Mouse (Mus musculus): Measurements from ENCODE around the gene Tnpo1. TPM values are rescaled to one million over a fixed set of nuclear protein-coding genes. Genes with fewer than 3 reads are reported as not detected.

Gene Tnpo1
- polyA plus RNA-seq, 1 experiment from 2014 or later: 20.7 TPM

- H3K4me3 ChIP-seq (ENCODE audit: low read depth, low read length): no peak overlapping the region
- H3K36me3 ChIP-seq (ENCODE audit: control insufficient read depth, insufficient read depth, low read length): peaks cover 20% of the 10 kb centered on the region
- TF ChIP-seq EP300 (optimal IDR thresholded peaks at IDR 0.05) (no peak), CTCF (IDR thresholded peaks at IDR 0.05; ENCODE audit: low read depth) (no peak)
- whole genome bisulfite sequencing: 30% methylated on average over 1 of the region's 1 CpGs
- H3K27ac ChIP-seq (replicated peaks): no peak overlapping the region
- H3K4me1 ChIP-seq (replicated peaks; ENCODE audit: control insufficient read depth, insufficient read depth): no peaks in the 10 kb centered on the region
- H3K4me2 ChIP-seq (replicated peaks; ENCODE audit: low read depth): no peak overlapping the region
- ATAC-seq (ENCODE audit: low FRiP score, low TSS enrichment) (peak; percentile 86), DNase-seq (ENCODE audit: low spot score) (no peak)
- H3K27me3 ChIP-seq (ENCODE audit: control insufficient read depth, insufficient read depth, low read length): no peaks in the 10 kb centered on the region
- no peak overlapping the region for H3K9ac ChIP-seq (ENCODE audit: low read length)
- no peaks in the 10 kb centered on the region for H3K9me3 ChIP-seq (ENCODE audit: control insufficient read depth, low read length)
Measured at GRCm38 (mm10) chr13:98871263-98871662, 54.9 kb downstream of the Tnpo1 start.

- peaks cover 28% of the 10 kb centered on the region for H3K36me3 ChIP-seq (ENCODE audit: control insufficient read depth, insufficient read depth, low read length)
- H3K27ac ChIP-seq (replicated peaks): no peak overlapping the region
Measured at GRCm38 (mm10) chr13:98868236-98868923, 57.8 kb downstream of the Tnpo1 start.

GRCm38 (mm10) chr13:98867810-98868209, 58.4 kb downstream of the Tnpo1 start:
- Histone ChIP-seq H3K4me2 (replicated peaks; ENCODE audit: low read depth) (no peak overlapping the region), H3K4me3 (ENCODE audit: low read depth, low read length) (no peak overlapping the region), H3K36me3 (ENCODE audit: control insufficient read depth, insufficient read depth, low read length) (peaks cover 34% of the 10 kb centered on the region), H3K4me1 (replicated peaks; ENCODE audit: control insufficient read depth, insufficient read depth) (no peaks in the 10 kb centered on the region), H3K27me3 (ENCODE audit: control insufficient read depth, insufficient read depth, low read length) (no peaks in the 10 kb centered on the region), H3K27ac (replicated peaks) (no peak overlapping the region), H3K9ac (ENCODE audit: low read length) (no peak overlapping the region), H3K9me3 (ENCODE audit: control insufficient read depth, low read length) (no peaks in the 10 kb centered on the region)
- WGBS: 47% methylated on average over 2 of the region's 2 CpGs
- TF ChIP-seq CTCF (IDR thresholded peaks at IDR 0.05; ENCODE audit: low read depth): peak; percentile 89
- TF ChIP-seq EP300 (optimal IDR thresholded peaks at IDR 0.05): no peak
- DNase-seq (ENCODE audit: low spot score) (peak; percentile 73), ATAC-seq (ENCODE audit: low FRiP score, low TSS enrichment) (peak; percentile 71)

More at GRCm38 (mm10) chr13:98868236-98868923, 57.8 kb downstream of the Tnpo1 start:
- Histone ChIP-seq H3K9me3 (ENCODE audit: control insufficient read depth, low read length) (no peaks in the 10 kb centered on the region), H3K27me3 (ENCODE audit: control insufficient read depth, insufficient read depth, low read length) (no peaks in the 10 kb centered on the region), H3K4me3 (ENCODE audit: low read depth, low read length) (no peak overlapping the region), H3K4me1 (replicated peaks; ENCODE audit: control insufficient read depth, insufficient read depth) (no peaks in the 10 kb centered on the region), H3K4me2 (replicated peaks; ENCODE audit: low read depth) (no peak overlapping the region), H3K9ac (ENCODE audit: low read length) (no peak overlapping the region)
- TF ChIP-seq CTCF (IDR thresholded peaks at IDR 0.05; ENCODE audit: low read depth) (no peak), EP300 (optimal IDR thresholded peaks at IDR 0.05) (no peak)
- DNase-seq (ENCODE audit: low spot score): no peak
- no peak; the same call in 1 of the 2 replicates for ATAC-seq (ENCODE audit: low FRiP score, low TSS enrichment)
- WGBS: 74% methylated on average over 9 of the region's 9 CpGs

- WGBS: 80% methylated on average over 8 of the region's 8 CpGs
- H3K36me3 ChIP-seq (ENCODE audit: control insufficient read depth, insufficient read depth, low read length): peaks cover 25% of the 10 kb centered on the region
Measured at GRCm38 (mm10) chr13:98855291-98855690, 70.9 kb downstream of the Tnpo1 start.

GRCm38 (mm10) chr13:98845794-98846193, 80.4 kb downstream of the Tnpo1 start:
- ATAC-seq (ENCODE audit: low FRiP score, low TSS enrichment) (no peak), DNase-seq (ENCODE audit: low spot score) (no peak)
- 63% methylated on average over 1 of the region's 1 CpGs for WGBS
- Histone ChIP-seq H3K9ac (ENCODE audit: low read length) (no peak overlapping the region), H3K36me3 (ENCODE audit: control insufficient read depth, insufficient read depth, low read length) (no peaks in the 10 kb centered on the region; the same call in 1 of the 2 replicates), H3K4me2 (replicated peaks; ENCODE audit: low read depth) (no peak overlapping the region), H3K4me3 (ENCODE audit: low read depth, low read length) (no peak overlapping the region), H3K27me3 (ENCODE audit: control insufficient read depth, insufficient read depth, low read length) (no peaks in the 10 kb centered on the region), H3K27ac (replicated peaks) (no peak overlapping the region), H3K9me3 (ENCODE audit: control insufficient read depth, low read length) (no peaks in the 10 kb centered on the region), H3K4me1 (replicated peaks; ENCODE audit: control insufficient read depth, insufficient read depth) (no peaks in the 10 kb centered on the region)
- TF ChIP-seq EP300 (optimal IDR thresholded peaks at IDR 0.05): no peak
- no peak for TF ChIP-seq CTCF (IDR thresholded peaks at IDR 0.05; ENCODE audit: low read depth)

More at GRCm38 (mm10) chr13:98855291-98855690, 70.9 kb downstream of the Tnpo1 start:
- ATAC-seq (ENCODE audit: low FRiP score, low TSS enrichment) (no peak), DNase-seq (ENCODE audit: low spot score) (no peak)
- Histone ChIP-seq H3K9me3 (ENCODE audit: control insufficient read depth, low read length) (no peaks in the 10 kb centered on the region), H3K27me3 (ENCODE audit: control insufficient read depth, insufficient read depth, low read length) (no peaks in the 10 kb centered on the region), H3K4me3 (ENCODE audit: low read depth, low read length) (no peak overlapping the region), H3K9ac (ENCODE audit: low read length) (no peak overlapping the region), H3K27ac (replicated peaks) (no peak overlapping the region), H3K4me2 (replicated peaks; ENCODE audit: low read depth) (no peak overlapping the region), H3K4me1 (replicated peaks; ENCODE audit: control insufficient read depth, insufficient read depth) (no peaks in the 10 kb centered on the region)
- TF ChIP-seq EP300 (optimal IDR thresholded peaks at IDR 0.05) (no peak), CTCF (IDR thresholded peaks at IDR 0.05; ENCODE audit: low read depth) (no peak)

- 94% methylated on average over 6 of the region's 6 CpGs for WGBS
- Histone ChIP-seq H3K4me1 (replicated peaks; ENCODE audit: control insufficient read depth, insufficient read depth) (no peaks in the 10 kb centered on the region), H3K9ac (ENCODE audit: low read length) (no peak overlapping the region), H3K27ac (replicated peaks) (no peak overlapping the region), H3K4me3 (ENCODE audit: low read depth, low read length) (no peak overlapping the region), H3K9me3 (ENCODE audit: control insufficient read depth, low read length) (no peaks in the 10 kb centered on the region), H3K36me3 (ENCODE audit: control insufficient read depth, insufficient read depth, low read length) (peaks cover 3% of the 10 kb centered on the region; the same call in 1 of the 2 replicates), H3K27me3 (ENCODE audit: control insufficient read depth, insufficient read depth, low read length) (no peaks in the 10 kb centered on the region), H3K4me2 (replicated peaks; ENCODE audit: low read depth) (no peak overlapping the region)
- TF ChIP-seq EP300 (optimal IDR thresholded peaks at IDR 0.05) (no peak), CTCF (IDR thresholded peaks at IDR 0.05; ENCODE audit: low read depth) (peak; percentile 61)
- DNase-seq (ENCODE audit: low spot score) (no peak), ATAC-seq (ENCODE audit: low FRiP score, low TSS enrichment) (no peak; the same call in 1 of the 2 replicates)
Measured at GRCm38 (mm10) chr13:98836423-98837088, 89.6 kb downstream of the Tnpo1 start.

Data from stomach, postnatal 0 days (tissue).